Mouse (Mus musculus) G1E (cell line): Measurements from ENCODE around the gene Tbx3.

ENCODE experiments used
- CTCF ChIP-seq: IDR thresholded peaks from 2 replicates; pipeline ENCODE4 v1.5.1; 2012; ENCODE audit warnings: low read depth, low read length, inconsistent platforms, mixed read lengths
- GATA1 ChIP-seq: IDR thresholded peaks from 2 replicates; pipeline ENCODE4 v1.6.1; 2012; ENCODE audit warnings: borderline replicate concordance, low read length, inconsistent platforms, mixed read lengths
- GATA2 ChIP-seq: IDR thresholded peaks from 2 replicates; pipeline ENCODE4 v1.6.1; 2012; ENCODE audit warnings: low read depth, low read length, inconsistent platforms, borderline replicate concordance
- POLR2AphosphoS5 ChIP-seq: IDR thresholded peaks from 2 replicates; pipeline ENCODE4 v1.6.1; 2012; ENCODE audit warnings: low read depth, low read length, inconsistent platforms; ENCODE audit not compliant: insufficient replicate concordance
- TAL1 ChIP-seq: conservative IDR thresholded peaks from 2 replicates; pipeline ENCODE4 v1.6.1; 2012; ENCODE audit warnings: low read depth, low read length, inconsistent platforms, mixed read lengths

- TF ChIP-seq CTCF (no peak), POLR2AphosphoS5 (no peak), GATA1 (no peak), TAL1 (no peak), GATA2 (no peak)
Observed at GRCm38 (mm10) chr5:119628746-119629327, 41.6 kb upstream of the Tbx3 start.
